Mouse (Mus musculus): ENCODE data around the gene Mptx2.
"Not testable (repeated sequence)": the region's sequence is repeated elsewhere in the genome, so short reads cannot be mapped to it uniquely, and the experiment has no call there.

The Mptx2 gene

DNA sequence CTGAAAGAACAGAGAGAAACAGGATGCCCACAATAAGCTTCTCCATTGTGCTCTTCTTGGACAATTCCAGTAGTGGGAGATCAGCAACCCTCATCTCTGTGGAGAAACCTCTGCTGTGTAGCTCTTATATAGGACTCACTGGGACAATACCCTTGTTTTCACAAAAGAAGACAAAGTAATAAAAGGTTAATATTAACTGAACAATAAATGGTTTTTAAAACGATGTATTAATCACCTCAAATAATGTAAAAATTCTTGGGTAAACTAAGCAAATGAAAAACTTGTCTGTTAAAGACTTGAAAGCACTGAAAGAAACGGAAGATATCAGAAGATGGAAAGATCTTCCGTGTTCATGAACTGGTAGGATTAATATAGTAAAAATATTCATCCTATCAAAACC is at the start of gene Mptx2:
Mptx2 (minus strand) TSS at position 101 of the 400 bp plus-strand sequence.
- in situ Hi-C loops (cut with MboI; ENCODE audit: low pct_unique_long_range_greater_than_20kb in 1 of 2, low sequenced_read_pairs in 2 of 2, unreplicated experiment in 1 of 2) = loop anchor here (10.0 kb wide), 1 partner anchor 1057 kb away; the partner anchor contains the start of gene Mptx1 (in 2 of the 2)

- in situ Hi-C loops (cut with MboI; ENCODE audit: low pct_unique_long_range_greater_than_20kb in 1 of 2, low sequenced_read_pairs in 2 of 2, unreplicated experiment in 1 of 2) = loop anchor here in 1 of 2 experiments (25.0 kb wide), 1 partner anchor 914 kb away; no protein-coding TSS in a partner anchor
Observed at GRCm38 (mm10) chr1:173326552-173326951, 49.0 kb upstream of the Mptx2 start.

DNA sequence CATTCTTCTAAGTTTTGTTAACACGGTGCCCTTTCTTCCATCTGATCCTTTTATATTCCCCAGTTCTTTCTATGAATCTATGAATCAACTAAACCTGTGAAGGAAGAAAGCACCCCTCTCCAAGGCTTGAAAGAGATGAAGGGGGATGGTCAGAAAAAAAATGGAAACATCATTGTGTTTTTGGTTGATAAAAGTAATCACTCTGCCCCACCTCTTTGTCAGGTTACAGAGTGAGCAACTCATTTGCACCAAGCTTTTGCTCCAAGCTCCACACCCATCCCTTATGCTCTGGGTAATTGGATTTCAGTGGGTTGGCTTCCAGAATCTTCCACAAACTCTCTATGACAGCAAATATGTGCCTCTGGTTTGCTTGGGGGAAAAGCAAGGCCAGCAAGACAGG is 47.8 kb upstream of the Mptx2 start:
- in situ Hi-C loops (cut with MboI; ENCODE audit: low pct_unique_long_range_greater_than_20kb in 1 of 2, low sequenced_read_pairs in 2 of 2, unreplicated experiment in 1 of 2) = loop anchor here in 1 of 2 experiments (25.0 kb wide), 1 partner anchor 913 kb away; no protein-coding TSS in a partner anchor

GRCm38 (mm10) chr1:173324961-173325360 is 47.4 kb upstream of the Mptx2 start:
- in situ Hi-C loops (cut with MboI; ENCODE audit: low pct_unique_long_range_greater_than_20kb in 1 of 2, low sequenced_read_pairs in 2 of 2, unreplicated experiment in 1 of 2) = loop anchor here in 1 of 2 experiments (5.0 to 25.0 kb wide), 2 partner anchors 52 to 913 kb away; no protein-coding TSS in a partner anchor

DNA sequence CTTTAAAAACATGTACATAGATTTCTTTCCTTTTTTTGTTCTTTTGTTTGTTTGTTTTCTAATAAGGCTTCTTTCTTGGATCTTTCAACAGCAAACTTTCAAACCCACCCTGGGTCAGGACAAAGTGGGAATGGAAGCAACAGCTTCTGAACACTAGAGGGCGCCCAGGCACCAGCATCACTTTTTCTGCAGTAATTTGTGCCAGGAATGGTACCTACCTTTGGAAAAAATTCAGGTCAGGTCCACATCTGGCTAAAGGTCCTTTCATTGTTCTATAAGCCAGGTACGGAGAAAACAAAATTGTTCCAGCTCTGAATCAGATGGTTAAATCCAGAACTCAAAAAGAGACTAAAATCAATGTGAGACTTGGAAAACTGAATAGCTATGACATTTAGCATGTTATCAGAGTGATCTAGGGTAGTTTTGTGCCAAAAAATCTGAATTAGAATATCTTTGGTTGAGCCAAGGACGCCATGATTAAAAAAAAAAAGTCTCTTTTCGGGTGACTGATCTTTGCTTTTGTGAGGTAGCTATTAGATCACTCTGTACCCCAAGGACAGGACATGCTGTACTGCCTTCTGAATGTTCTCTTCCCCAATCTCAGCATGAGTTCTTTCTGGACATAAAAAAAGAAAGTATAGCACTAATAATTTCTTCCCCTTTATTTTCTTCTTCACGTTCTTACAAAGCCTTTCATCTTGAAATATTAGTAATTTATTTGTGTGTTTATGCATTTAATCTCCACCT is 46.4 kb upstream of the Mptx2 start:
- in situ Hi-C loops (cut with MboI; ENCODE audit: low pct_unique_long_range_greater_than_20kb in 1 of 2, low sequenced_read_pairs in 2 of 2, unreplicated experiment in 1 of 2) = loop anchor here in 1 of 2 experiments (5.0 kb wide), 1 partner anchor 53 kb away; no protein-coding TSS in a partner anchor

DNA sequence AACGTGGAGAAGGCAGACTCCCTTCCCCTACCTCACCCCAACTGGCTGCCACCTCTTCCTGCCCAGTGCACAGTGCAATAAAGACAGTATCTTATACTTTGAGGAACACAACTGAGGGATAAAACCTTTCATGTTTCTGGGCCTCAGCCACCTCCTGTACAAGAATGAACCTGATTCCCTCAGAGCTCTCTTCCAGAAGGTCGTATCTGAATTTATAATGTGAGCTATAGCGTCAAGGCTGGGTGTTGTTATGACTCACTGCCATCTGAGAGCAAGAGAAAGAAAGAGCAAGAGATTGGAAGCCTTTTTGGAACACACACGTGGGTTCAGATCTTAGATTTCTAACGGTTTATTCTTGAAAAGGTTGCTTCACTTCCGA is 44.7 kb upstream of the Mptx2 start:
- in situ Hi-C loops (cut with MboI; ENCODE audit: low pct_unique_long_range_greater_than_20kb in 1 of 2, low sequenced_read_pairs in 2 of 2, unreplicated experiment in 1 of 2) = loop anchor here in 1 of 2 experiments (5.0 kb wide), 1 partner anchor 55 kb away; no protein-coding TSS in a partner anchor

- in situ Hi-C loops (cut with MboI; ENCODE audit: low pct_unique_long_range_greater_than_20kb in 1 of 2, low sequenced_read_pairs in 2 of 2, unreplicated experiment in 1 of 2) = loop anchor here in 1 of 2 experiments (5.0 kb wide), 1 partner anchor 56 kb away; no protein-coding TSS in a partner anchor
Observed at GRCm38 (mm10) chr1:173321593-173322248, 44.1 kb upstream of the Mptx2 start.

DNA sequence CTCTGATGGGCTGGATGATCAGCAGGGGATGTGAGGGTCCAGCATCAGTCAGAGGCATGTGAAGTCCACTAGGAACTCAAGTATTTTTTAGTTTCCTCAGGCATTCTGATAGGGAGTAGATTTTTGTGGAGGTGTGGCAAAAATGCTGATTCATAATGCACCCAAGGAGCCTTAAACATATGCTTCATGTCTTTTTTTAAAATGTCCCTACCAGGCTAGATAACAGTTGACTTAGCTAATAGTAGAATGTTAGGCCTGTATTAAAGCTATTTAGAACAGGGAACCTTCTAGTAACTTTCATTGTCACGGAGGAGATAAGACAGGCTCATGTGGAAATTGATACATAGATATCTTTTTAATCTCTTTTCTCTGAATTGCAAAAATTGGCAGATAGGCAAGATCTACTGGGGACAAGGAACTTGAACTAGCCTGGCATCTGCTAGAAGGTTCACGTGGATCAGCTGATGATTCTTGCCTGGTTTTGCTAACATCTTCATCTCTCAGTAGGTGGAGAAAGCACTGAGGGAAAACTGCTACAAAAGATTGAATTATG is 40.4 kb upstream of the Mptx2 start:
- in situ Hi-C loops (cut with MboI; ENCODE audit: low pct_unique_long_range_greater_than_20kb in 1 of 2, low sequenced_read_pairs in 2 of 2, unreplicated experiment in 1 of 2) = loop anchor here in 1 of 2 experiments (5.0 kb wide), 1 partner anchor 79 kb away; no protein-coding TSS in a partner anchor

DNA sequence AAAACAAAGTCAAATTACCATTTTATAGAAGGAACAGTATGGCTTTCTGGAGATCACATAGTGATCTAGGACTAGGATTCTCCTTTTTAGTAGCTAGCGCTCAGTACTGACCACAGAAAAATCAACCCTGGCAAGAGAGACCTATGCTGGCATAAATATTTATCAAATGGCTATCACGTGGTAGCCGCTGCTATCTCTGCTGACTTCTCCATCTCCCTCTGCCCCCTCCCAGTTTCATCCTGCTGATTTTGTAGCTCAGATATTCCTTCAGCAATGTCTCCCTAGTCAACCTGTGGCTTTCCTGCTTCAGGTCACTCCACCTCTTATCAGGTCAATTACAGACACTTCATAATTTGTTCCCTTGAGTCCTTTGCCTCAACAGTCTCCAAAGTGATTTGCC is 38.1 kb upstream of the Mptx2 start:
- in situ Hi-C loops (cut with MboI; ENCODE audit: low pct_unique_long_range_greater_than_20kb in 1 of 2, low sequenced_read_pairs in 2 of 2, unreplicated experiment in 1 of 2) = loop anchor here in 1 of 2 experiments (5.0 kb wide), 1 partner anchor 82 kb away; no protein-coding TSS in a partner anchor

DNA sequence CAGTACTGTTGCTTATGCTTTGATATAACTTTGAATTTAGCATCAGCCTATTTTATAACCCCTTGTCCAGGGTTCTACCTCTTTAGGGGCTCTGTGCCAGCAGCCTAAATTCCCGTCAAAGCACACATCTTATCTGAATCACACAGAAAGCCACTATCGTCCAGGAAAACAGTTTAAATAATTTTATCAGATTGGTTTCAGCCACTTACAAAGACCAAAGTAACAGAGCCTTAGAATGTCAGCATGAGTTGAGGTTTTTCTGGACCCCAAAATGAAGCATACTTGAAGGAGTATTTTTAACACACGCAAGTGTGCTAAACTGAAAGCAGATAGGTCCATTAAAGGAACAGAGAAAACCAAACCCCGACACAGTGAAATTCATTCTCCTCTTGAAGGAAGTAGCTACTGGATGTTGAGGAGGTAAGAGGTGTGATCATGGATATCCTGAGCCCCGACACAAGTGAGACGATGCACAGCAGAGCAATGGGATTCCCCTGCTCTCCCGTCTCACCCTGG is 36.0 kb upstream of the Mptx2 start:
- in situ Hi-C loops (cut with MboI; ENCODE audit: low pct_unique_long_range_greater_than_20kb in 1 of 2, low sequenced_read_pairs in 2 of 2, unreplicated experiment in 1 of 2) = not testable (repeated sequence)

- in situ Hi-C loops (cut with MboI; ENCODE audit: low pct_unique_long_range_greater_than_20kb in 1 of 2, low sequenced_read_pairs in 2 of 2, unreplicated experiment in 1 of 2) = loop anchor here in 1 of 2 experiments (5.0 kb wide), 1 partner anchor 1000 kb away; no protein-coding TSS in a partner anchor
Observed at GRCm38 (mm10) chr1:173302795-173303194, 25.2 kb upstream of the Mptx2 start.

- in situ Hi-C loops (cut with MboI; ENCODE audit: low pct_unique_long_range_greater_than_20kb in 1 of 2, low sequenced_read_pairs in 2 of 2, unreplicated experiment in 1 of 2) = no loop called here
Observed at GRCm38 (mm10) chr1:173265701-173266100, 11.9 kb downstream of the Mptx2 start, which contains the start of gene Olfr418. Gene Olfr418, plus strand, starts transcription at chr1:173266001.

DNA sequence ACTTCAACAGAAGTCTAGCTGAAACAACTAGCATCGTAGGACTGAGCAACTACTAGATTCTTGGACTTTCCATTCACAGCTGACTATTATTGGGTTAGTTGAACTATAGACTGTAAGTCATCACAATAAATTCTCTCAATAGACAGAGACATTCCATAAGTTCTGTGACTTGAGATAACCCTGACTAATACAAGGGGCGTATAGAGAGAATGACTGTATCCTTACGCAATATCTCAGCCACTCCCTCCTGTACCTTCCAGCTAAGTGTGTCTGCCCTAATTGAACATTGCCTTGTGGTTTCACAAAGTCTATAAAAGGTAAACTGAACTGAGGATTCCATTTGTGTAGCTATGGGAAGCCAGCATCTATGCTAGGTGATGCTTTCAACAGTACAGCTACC is 27.7 kb downstream of the Mptx2 start:
- in situ Hi-C loops (cut with MboI; ENCODE audit: low pct_unique_long_range_greater_than_20kb in 1 of 2, low sequenced_read_pairs in 2 of 2, unreplicated experiment in 1 of 2) = no loop called here

GRCm38 (mm10) chr1:173237004-173237403 is 40.6 kb downstream of the Mptx2 start:
- in situ Hi-C loops (cut with MboI; ENCODE audit: low pct_unique_long_range_greater_than_20kb in 1 of 2, low sequenced_read_pairs in 2 of 2, unreplicated experiment in 1 of 2) = loop anchor here (10.0 kb wide), 1 partner anchor 1118 kb away; no protein-coding TSS in a partner anchor

GRCm38 (mm10) chr1:173227081-173227480 is 50.5 kb downstream of the Mptx2 start, which contains the start of gene Fcer1a:
Gene Fcer1a, minus strand, starts transcription at chr1:173227214.
- in situ Hi-C loops (cut with MboI; ENCODE audit: low pct_unique_long_range_greater_than_20kb in 1 of 2, low sequenced_read_pairs in 2 of 2, unreplicated experiment in 1 of 2) = no loop called here

All from mouse embryonic stem cell (cell line).